Mouse (Mus musculus): ENCODE data around the gene Gm49388.

DNA sequence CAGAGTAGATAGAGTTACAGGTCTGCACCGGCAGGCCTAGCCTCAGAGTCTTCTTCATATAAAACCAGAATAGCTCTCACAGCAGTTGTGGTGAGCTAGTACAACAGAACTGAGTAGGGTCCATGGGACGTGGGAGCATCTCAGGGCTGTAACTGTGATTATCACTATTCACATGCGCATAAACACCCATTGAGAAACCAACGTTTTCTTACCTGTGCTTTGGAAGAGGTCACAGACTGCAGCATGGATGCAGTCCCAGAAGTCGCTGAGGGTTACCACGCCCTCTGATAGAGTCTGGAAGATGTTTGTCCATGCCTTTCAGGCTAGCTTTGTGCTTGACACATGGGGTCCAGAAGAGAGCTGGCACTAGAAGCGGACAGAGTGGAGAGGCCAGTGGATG lies 31.7 kb upstream of the Gm49388 start:
- TF ChIP-seq CTCF (IDR thresholded peaks at IDR 0.05), result no peak
- TF ChIP-seq EP300 (IDR thresholded peaks at IDR 0.05), result no peak
